Mouse (Mus musculus): ENCODE results near the gene Gm8094. TPM values are rescaled to one million over a fixed set of nuclear protein-coding genes. Genes with fewer than 3 reads are reported as not detected.

Gm8094 gene
- total RNA-seq, 1 experiment = 0.18 TPM

Other genes starting within 250 kb of the Gm8094 start
- not detected in 2 replicates for gene Gm21977, start 223.2 kb downstream of the Gm8094 start, total RNA-seq (2012; rRNA removed)
- not detected in 2 replicates for gene Gm8082, start 83.0 kb downstream of the Gm8094 start, total RNA-seq (2012; rRNA removed)
- not detected in 2 replicates for gene Gm10376, start 61.0 kb downstream of the Gm8094 start, total RNA-seq (2012; rRNA removed)
- 0.09 TPM in 1 of 2 replicates, not detected in the other for gene Gm8104, start 24.0 kb upstream of the Gm8094 start, total RNA-seq (2012; rRNA removed)
- gene Gm7233, start 103.2 kb upstream of the Gm8094 start, total RNA-seq (2012; rRNA removed) = not detected in 2 replicates
- gene Gm8122, start 158.7 kb upstream of the Gm8094 start, total RNA-seq (2012; rRNA removed) = not detected in 2 replicates
- gene Gm8126, start 182.0 kb upstream of the Gm8094 start, total RNA-seq (2012; rRNA removed) = not detected in 2 replicates
- 1.2 and 2.2 TPM in 2 replicates for gene Gm9732, start 198.4 kb upstream of the Gm8094 start, total RNA-seq (2012; rRNA removed)
- gene Gm8127, start 217.2 kb upstream of the Gm8094 start, total RNA-seq (2012; rRNA removed) = not detected in 2 replicates